Mouse (Mus musculus) monocyte, adult 5-6 weeks (primary cell): ENCODE data around the gene Srpk1. TPM values are rescaled to one million over a fixed set of nuclear protein-coding genes. Genes with fewer than 3 reads are reported as not detected.
A peak's percentile ranks its signal among the peaks of the same experiment; 100 is the strongest.

Experiments
- ATAC-seq: fragments of 153-309, 156-312 bp; replicated peaks from 2 replicates; pipeline ENCODE4 v1.8.0; 2017; ENCODE audit warnings: mild to moderate bottlenecking; ENCODE audit not compliant: low TSS enrichment, insufficient number of reproducible peaks, severe bottlenecking, poor library complexity, low FRiP score
- total RNA-seq: library from RNA; stranded (forward); fragments of 200-1000, 200-491, 200-594 nt; gene quantifications from 3 replicates; pipeline ENCODE4 v1.2.3, GENCODE M21; 2017

Srpk1 gene
- total RNA-seq: 82.1 to 102 TPM (median 82.6 TPM) in 3 replicates

- peak; percentile 81 for ATAC-seq
Observed at GRCm38 (mm10) chr17:28622300-28622759, at the start of gene Srpk1. TSS of gene Srpk1 (minus strand) at chr17:28622709.

- ATAC-seq: no peak
Observed at GRCm38 (mm10) chr17:28659564-28659963, 37.1 kb upstream of the Srpk1 start.

GRCm38 (mm10) chr17:28657936-28658335, 35.4 kb upstream of the Srpk1 start:
- ATAC-seq: no peak

GRCm38 (mm10) chr17:28650268-28650667, 27.8 kb upstream of the Srpk1 start:
- ATAC-seq: no peak

GRCm38 (mm10) chr17:28648607-28649370, 26.3 kb upstream of the Srpk1 start:
- ATAC-seq: 0 out of 2 replicates have a peak, but pooled peaks have one; percentile 50

GRCm38 (mm10) chr17:28646221-28646620, 23.7 kb upstream of the Srpk1 start:
- ATAC-seq: no peak

GRCm38 (mm10) chr17:28644112-28644511, 21.6 kb upstream of the Srpk1 start:
- no peak for ATAC-seq

- no peak for ATAC-seq
Observed at GRCm38 (mm10) chr17:28643697-28644096, 21.2 kb upstream of the Srpk1 start.

GRCm38 (mm10) chr17:28640113-28640512, 17.6 kb upstream of the Srpk1 start:
- ATAC-seq: no peak

GRCm38 (mm10) chr17:28637711-28638690, 15.5 kb upstream of the Srpk1 start:
- no peak for ATAC-seq

- no peak for ATAC-seq
Observed at GRCm38 (mm10) chr17:28635842-28636241, 13.3 kb upstream of the Srpk1 start.

- no peak for ATAC-seq
Observed at GRCm38 (mm10) chr17:28629125-28629524, 6.6 kb upstream of the Srpk1 start.

GRCm38 (mm10) chr17:28628248-28629124, 6.0 kb upstream of the Srpk1 start:
- ATAC-seq: no peak

GRCm38 (mm10) chr17:28626937-28627336, 4.4 kb upstream of the Srpk1 start:
- no peak for ATAC-seq

- ATAC-seq: no peak
Observed at GRCm38 (mm10) chr17:28625327-28625726, 2.8 kb upstream of the Srpk1 start.

GRCm38 (mm10) chr17:28624841-28625240, 2.3 kb upstream of the Srpk1 start:
- no peak for ATAC-seq

- ATAC-seq: peak; percentile 41
Observed at GRCm38 (mm10) chr17:28621381-28622299, 869 bp downstream of the Srpk1 start.

GRCm38 (mm10) chr17:28618775-28619174, 3.7 kb downstream of the Srpk1 start:
- no peak for ATAC-seq
